Mouse (Mus musculus) ES-E14 (cell line): ENCODE results near the gene Pafah2.

Experiments used
- CHD2 ChIP-seq: IDR thresholded peaks from 2 replicates; pipeline ENCODE4 v1.6.1; 2014; ENCODE audit warnings: mild to moderate bottlenecking, low read depth, low read length, inconsistent platforms
- MAFK ChIP-seq: IDR thresholded peaks from 2 replicates; pipeline ENCODE4 v1.6.1; 2014; ENCODE audit warnings: mild to moderate bottlenecking, low read depth, low read length, inconsistent platforms; ENCODE audit not compliant: insufficient read depth

DNA sequence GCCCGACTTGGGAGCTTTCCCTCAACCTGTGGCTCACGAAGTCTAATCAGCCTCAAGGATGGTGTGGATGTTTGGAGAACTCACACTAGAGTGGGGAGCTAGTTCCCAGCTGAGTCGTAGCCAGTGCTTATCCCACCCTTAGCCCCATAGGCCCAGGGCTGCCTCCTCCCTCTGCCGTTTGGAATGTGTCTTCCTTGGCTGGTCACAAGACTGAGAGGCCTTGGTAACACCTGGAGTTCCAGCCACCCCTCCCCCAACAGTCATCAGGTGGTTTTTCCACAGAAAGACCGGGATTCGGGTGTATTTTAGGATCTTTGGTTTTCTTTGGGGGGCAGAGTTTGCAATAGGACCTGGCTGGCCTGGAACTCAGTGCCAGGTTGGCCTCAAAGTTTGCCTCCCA is 45.5 kb upstream of the Pafah2 start:
- TF ChIP-seq MAFK (no peak), CHD2 (no peak)
